In the genomic region with DNA sequence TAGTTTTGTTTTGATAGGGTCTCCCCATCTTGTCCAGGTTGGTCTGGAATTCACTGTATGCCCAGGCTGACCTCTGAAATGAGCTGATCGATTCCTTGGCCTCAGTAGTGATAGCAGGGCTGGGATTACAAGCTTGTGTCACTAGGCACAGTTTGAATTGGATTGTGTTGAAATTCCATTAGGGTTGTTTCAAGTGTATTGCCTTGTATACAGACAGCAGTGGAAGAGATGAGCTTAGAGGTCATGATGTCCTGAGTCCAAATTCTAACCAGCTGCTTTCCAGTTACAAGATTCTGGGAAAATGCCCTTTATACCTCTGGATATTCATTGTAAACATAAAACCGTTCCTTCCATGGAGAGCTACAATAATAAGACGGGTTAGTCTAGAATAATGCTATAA, we compare ENCODE assay signal across 8 mouse cellular contexts. TPM values are rescaled to one million over a fixed set of nuclear protein-coding genes. Genes with fewer than 3 reads are reported as not detected.
A peak's percentile ranks its signal among the peaks of the same experiment; 100 is the strongest.
DNase-seq lines count a peak whose midpoint lies in the region; ATAC-seq and TF ChIP-seq lines count a peak whose summit lies in the region.

No protein-coding gene starts in this region.

- peak overlapping the region; percentile 58 for H3K4me3 ChIP-seq in lung, embryonic 14.5 days (ENCODE audit: low read depth, low read length)
- peak overlapping the region; percentile 64 for H3K4me3 ChIP-seq in forebrain, embryonic 10.5 days
- peak overlapping the region; percentile 68 for H3K4me3 ChIP-seq in limb, embryonic 11.5 days (ENCODE audit: low read depth, low read length)
- H3K4me3 ChIP-seq in neural tube, embryonic 14.5 days (ENCODE audit: low read depth, low read length): peak overlapping the region; percentile 64

- peak overlapping the region; percentile 71 for H3K4me2 ChIP-seq in lung, embryonic 14.5 days
- peak overlapping the region; percentile 83 for H3K4me2 ChIP-seq in limb, embryonic 11.5 days (ENCODE audit: low read depth, severe bottlenecking)
- H3K4me2 ChIP-seq in neural tube, embryonic 14.5 days (ENCODE audit: low read depth, low read length): peak overlapping the region; percentile 65

- WGBS in lung, embryonic 14.5 days: 13% methylated on average over 3 of the region's 3 CpGs
- 41% methylated on average over 3 of the region's 3 CpGs for WGBS in forebrain, embryonic 10.5 days
- 27% methylated on average over 3 of the region's 3 CpGs for WGBS in limb, embryonic 11.5 days
- WGBS in neural tube, embryonic 14.5 days: 22% methylated on average over 3 of the region's 3 CpGs

- H3K4me1 ChIP-seq in lung, embryonic 14.5 days (ENCODE audit: insufficient read depth): peaks cover 10% of the 10 kb centered on the region
- peaks cover 36% of the 10 kb centered on the region for H3K4me1 ChIP-seq in forebrain, embryonic 10.5 days
- peaks cover 13% of the 10 kb centered on the region for H3K4me1 ChIP-seq in limb, embryonic 11.5 days (ENCODE audit: control insufficient read depth, insufficient read depth, low read length)
- H3K4me1 ChIP-seq in neural tube, embryonic 14.5 days (ENCODE audit: control insufficient read depth, insufficient read depth, low read length): peaks cover 18% of the 10 kb centered on the region

- no peak for ATAC-seq in lung, embryonic 14.5 days (ENCODE audit: insufficient read depth)
- no peak for ATAC-seq in limb, embryonic 11.5 days (ENCODE audit: insufficient number of reproducible peaks, low FRiP score, low TSS enrichment, low read depth)
- ATAC-seq in neural tube, embryonic 14.5 days (ENCODE audit: low read depth): no peak

- peak overlapping the region; percentile 69 for H3K9ac ChIP-seq in lung, embryonic 14.5 days
- H3K9ac ChIP-seq in limb, embryonic 11.5 days (ENCODE audit: low read length): peak overlapping the region; percentile 86
- peak overlapping the region; percentile 74; the same call in 1 of the 2 replicates for H3K9ac ChIP-seq in neural tube, embryonic 14.5 days (replicated peaks; ENCODE audit: low read depth, low read length)

- TF ChIP-seq CTCF in lung, embryonic 14.5 days (IDR thresholded peaks at IDR 0.05; ENCODE audit: low read depth): no peak

- H3K9me3 ChIP-seq in lung, embryonic 14.5 days (ENCODE audit: low read depth, low read length): no peaks in the 10 kb centered on the region
- H3K9me3 ChIP-seq in forebrain, embryonic 10.5 days: no peaks in the 10 kb centered on the region
- no peaks in the 10 kb centered on the region for H3K9me3 ChIP-seq in limb, embryonic 11.5 days (ENCODE audit: control insufficient read depth, low read length)
- no peaks in the 10 kb centered on the region for H3K9me3 ChIP-seq in neural tube, embryonic 14.5 days (ENCODE audit: control insufficient read depth, low read length)

- H3K36me3 ChIP-seq in lung, embryonic 14.5 days (ENCODE audit: insufficient read depth): peaks cover 9% of the 10 kb centered on the region
- H3K36me3 ChIP-seq in forebrain, embryonic 10.5 days (replicated peaks): peaks cover 36% of the 10 kb centered on the region
- peaks cover 1% of the 10 kb centered on the region; the same call in 1 of the 2 replicates for H3K36me3 ChIP-seq in limb, embryonic 11.5 days (ENCODE audit: control insufficient read depth, insufficient read depth, low read length)
- H3K36me3 ChIP-seq in neural tube, embryonic 14.5 days (ENCODE audit: control insufficient read depth, insufficient read depth, low read length): no peaks in the 10 kb centered on the region

- H3K27ac ChIP-seq in lung, embryonic 14.5 days (ENCODE audit: low read depth): no peak overlapping the region
- peak overlapping the region; percentile 91 for H3K27ac ChIP-seq in forebrain, embryonic 10.5 days
- H3K27ac ChIP-seq in limb, embryonic 11.5 days (replicated peaks; ENCODE audit: low read depth, low read length): no peak overlapping the region; the same call in 1 of the 2 replicates
- H3K27ac ChIP-seq in neural tube, embryonic 14.5 days (ENCODE audit: low read depth, low read length): peak overlapping the region; percentile 81

- no peaks in the 10 kb centered on the region for H3K27me3 ChIP-seq in lung, embryonic 14.5 days (ENCODE audit: insufficient read depth, low read length)
- H3K27me3 ChIP-seq in forebrain, embryonic 10.5 days (ENCODE audit: poor library complexity, severe bottlenecking): no peaks in the 10 kb centered on the region
- no peaks in the 10 kb centered on the region for H3K27me3 ChIP-seq in limb, embryonic 11.5 days (ENCODE audit: control insufficient read depth, insufficient read depth, low read length)
- no peaks in the 10 kb centered on the region for H3K27me3 ChIP-seq in neural tube, embryonic 14.5 days (ENCODE audit: control insufficient read depth, insufficient read depth, low read length)

- DNase-seq in lung, embryonic 14.5 days: peak; percentile 16
- no peak for DNase-seq in lung, adult 18-20 months
- DNase-seq in forebrain, embryonic 10.5 days (ENCODE audit: extremely low spot score, low spot score): no peak
- DNase-seq in limb, embryonic 11.5 days (ENCODE audit: low spot score): no peak
- DNase-seq in right cerebral cortex, postnatal 10 days (ENCODE audit: low spot score in 2 of 2): no peak
- DNase-seq in layer of hippocampus, adult 9-11 months: no peak
- no peak for DNase-seq in retina, embryonic 14.5 days (ENCODE audit: low spot score)

RNA-seq across cellular contexts. Expression of a gene that starts 0.9 kb away (rescaled TPM):
- 74.7 and 85.6 TPM in 2 replicates for polyA plus RNA-seq in lung, embryonic 14.5 days (2014; fragmentation: Nextera tagmentation; extraction: Ambion mirVana)
- polyA plus RNA-seq in forebrain, embryonic 10.5 days (2016; fragmentation: Nextera tagmentation; extraction: Ambion mirVana): 114 TPM in 2 replicates
- polyA plus RNA-seq in limb, embryonic 11.5 days (2014; fragmentation: Nextera tagmentation; extraction: Ambion mirVana): 122 and 127 TPM in 2 replicates
- 29.7 and 37.0 TPM in 2 replicates for polyA plus RNA-seq in neural tube, embryonic 14.5 days (2014; fragmentation: Nextera tagmentation; extraction: Ambion mirVana)

RNA-seq across cellular contexts. Expression of a gene that starts 55.3 kb away (rescaled TPM):
- 0.26 and 0.38 TPM in 2 replicates for polyA plus RNA-seq in lung, embryonic 14.5 days (2014; fragmentation: Nextera tagmentation; extraction: Ambion mirVana)
- polyA plus RNA-seq in forebrain, embryonic 10.5 days (2016; fragmentation: Nextera tagmentation; extraction: Ambion mirVana): 0.06 and 0.20 TPM in 2 replicates
- polyA plus RNA-seq in limb, embryonic 11.5 days (2014; fragmentation: Nextera tagmentation; extraction: Ambion mirVana): 10.2 and 13.0 TPM in 2 replicates
- 0.42 and 0.46 TPM in 2 replicates for polyA plus RNA-seq in neural tube, embryonic 14.5 days (2014; fragmentation: Nextera tagmentation; extraction: Ambion mirVana)

RNA-seq across cellular contexts. Expression of a gene that starts 60.0 kb away (rescaled TPM):
- polyA plus RNA-seq in lung, embryonic 14.5 days (2014; fragmentation: Nextera tagmentation; extraction: Ambion mirVana): 52.9 and 57.1 TPM in 2 replicates
- 54.7 and 58.7 TPM in 2 replicates for polyA plus RNA-seq in forebrain, embryonic 10.5 days (2016; fragmentation: Nextera tagmentation; extraction: Ambion mirVana)
- polyA plus RNA-seq in limb, embryonic 11.5 days (2014; fragmentation: Nextera tagmentation; extraction: Ambion mirVana): 51.8 and 63.2 TPM in 2 replicates
- 44.7 and 48.9 TPM in 2 replicates for polyA plus RNA-seq in neural tube, embryonic 14.5 days (2014; fragmentation: Nextera tagmentation; extraction: Ambion mirVana)

Comparison
In these comparisons a context has a peak if more than half of its experiments do, and no peak if none do; other contexts are left out.
1. H3K27ac ChIP-seq: peak in forebrain, embryonic 10.5 days (single experiment) and neural tube, embryonic 14.5 days (single experiment); none in lung, embryonic 14.5 days (single experiment) and limb, embryonic 11.5 days (single experiment).
2. Peak in every context shown above with its lines, with median percentiles within 50 percentile points of each other: H3K4me2 ChIP-seq, H3K4me3 ChIP-seq and H3K9ac ChIP-seq.